Mouse (Mus musculus) thymus, postnatal 10 days (tissue): ENCODE results near the gene Lmntd2.

Experiments used
- DNase-seq, 2 experiments: peaks; one replicate each; pipeline ENCODE4 v3.0.0; 2021; ENCODE audit warnings: low spot score in 2 of 2

Lmntd2 gene

DNA sequence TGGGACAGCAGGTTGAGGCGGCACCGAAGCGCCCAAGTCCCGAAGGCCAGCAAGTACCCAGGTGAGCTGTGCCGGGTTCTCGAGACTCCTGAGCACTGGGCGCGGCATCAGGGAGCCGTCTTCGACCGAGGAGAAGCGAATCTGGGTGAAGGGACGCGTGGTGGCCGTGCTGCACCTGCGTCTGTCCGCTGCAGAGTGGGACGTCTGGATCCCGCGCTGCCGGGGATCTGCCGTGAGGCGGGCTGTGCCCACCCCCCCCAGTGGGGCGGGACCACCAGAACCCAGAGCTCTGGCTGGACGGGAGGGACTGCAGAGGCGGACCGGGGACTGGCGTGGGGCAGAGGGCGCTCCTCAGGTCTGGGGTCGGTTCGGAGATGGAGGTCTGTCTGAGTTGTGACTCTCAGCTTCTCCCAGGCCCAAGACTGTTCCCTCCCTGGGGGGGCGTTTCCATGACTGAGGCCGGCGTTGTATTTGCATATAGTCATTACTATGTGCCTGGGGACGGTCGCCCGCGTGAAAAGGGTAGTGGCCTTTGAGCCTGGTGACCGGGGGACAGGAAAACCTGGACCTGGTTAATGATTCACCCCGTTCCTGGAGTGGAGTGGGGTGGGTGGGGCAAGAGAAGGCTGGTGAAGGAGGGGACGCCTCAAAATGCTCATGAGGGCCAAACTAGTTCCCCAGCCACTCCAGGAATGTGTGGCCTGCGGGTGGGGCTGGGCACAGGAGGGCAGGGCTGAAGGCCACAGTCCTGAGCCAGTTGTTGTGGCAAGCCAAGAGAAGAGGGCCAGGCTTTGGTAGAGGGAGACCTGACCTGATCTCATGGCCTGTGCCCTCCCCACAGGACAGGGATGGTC, 2.2 kb upstream of the Lmntd2 start:
- DNase-seq: peak; percentile 39 to 55

DNA sequence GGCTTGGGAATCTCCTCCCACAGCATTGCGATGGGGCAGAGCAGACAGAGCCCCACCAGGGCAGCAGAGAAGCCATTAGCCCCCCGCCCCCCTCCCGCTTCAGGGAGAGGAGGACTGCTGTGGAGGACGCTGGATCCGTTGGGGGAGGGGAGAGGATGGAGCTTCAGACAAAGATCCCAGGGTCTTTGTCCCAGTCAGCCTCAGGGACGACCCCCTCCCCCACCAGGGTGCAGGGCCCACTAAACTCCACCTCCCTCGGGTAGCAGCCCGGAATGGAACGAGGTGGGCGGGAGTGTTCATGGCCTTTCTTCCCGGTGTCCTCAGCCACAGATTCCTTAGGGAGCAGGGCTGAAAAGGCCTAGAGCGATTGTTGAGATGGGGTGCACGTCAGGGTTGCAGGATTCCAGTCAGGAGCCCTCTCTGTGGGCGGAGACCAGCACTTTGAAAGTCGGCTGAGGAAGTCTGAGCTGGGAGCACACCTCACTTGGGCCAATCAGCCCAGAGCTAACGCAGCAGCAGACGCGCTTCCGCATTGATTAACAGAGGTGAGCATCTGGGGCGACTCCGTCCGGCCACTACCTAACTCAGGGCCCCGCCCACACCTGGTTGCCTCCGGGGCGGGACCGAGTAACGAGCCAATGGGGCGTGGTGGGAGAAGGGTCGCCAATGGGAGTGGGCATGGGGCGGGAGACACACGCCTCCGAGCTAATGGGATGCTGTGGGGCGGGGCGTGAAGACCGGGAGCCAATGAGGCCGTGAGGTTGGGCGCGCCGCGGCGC, 1.4 kb upstream of the Lmntd2 start, which contains the start of gene Rassf7:
TSS of gene Rassf7 (plus strand) at position 760 of the 779 bp plus-strand sequence.
- DNase-seq: peak; percentile 94 to 96

DNA sequence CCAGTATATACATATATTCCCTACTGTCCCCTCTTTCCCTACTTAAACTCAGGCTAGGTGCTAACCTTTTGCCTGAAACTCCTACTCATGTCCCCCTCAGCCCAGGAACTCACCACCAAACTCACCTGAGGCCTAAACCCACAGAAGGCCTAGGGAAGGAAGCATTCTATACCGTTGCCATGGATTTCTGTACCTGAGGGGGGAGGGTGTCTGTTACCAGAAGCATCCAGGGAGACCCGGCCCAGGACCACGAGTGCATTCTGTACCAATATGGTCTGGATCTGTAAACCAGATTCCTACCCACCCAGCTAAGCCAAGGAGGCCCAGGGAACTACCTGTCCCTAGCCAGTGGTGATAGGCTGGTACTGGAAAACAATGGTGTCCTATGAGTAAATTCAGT, 430 bp upstream of the Lmntd2 start:
- DNase-seq: no peak

DNA sequence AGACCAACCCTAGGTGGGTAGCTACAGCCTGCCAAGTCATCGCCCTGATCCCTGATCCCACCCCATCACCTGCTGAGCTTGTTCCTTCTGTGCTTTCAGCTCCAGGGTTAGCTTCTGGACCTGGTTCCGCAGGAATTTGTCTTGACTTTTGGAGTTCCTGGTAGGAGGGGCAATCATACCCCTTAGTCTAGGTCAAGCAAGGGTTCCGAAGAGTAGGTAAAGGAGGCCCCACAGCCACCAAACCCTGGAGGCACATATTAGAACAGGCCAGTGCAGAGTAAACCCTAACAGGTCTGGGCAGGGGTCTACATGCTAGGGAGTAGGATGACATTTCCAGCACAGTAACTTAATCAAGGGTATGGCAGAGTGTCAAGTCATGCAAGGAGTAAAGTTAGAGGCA, 747 bp downstream of the Lmntd2 start:
- DNase-seq: no peak

DNA sequence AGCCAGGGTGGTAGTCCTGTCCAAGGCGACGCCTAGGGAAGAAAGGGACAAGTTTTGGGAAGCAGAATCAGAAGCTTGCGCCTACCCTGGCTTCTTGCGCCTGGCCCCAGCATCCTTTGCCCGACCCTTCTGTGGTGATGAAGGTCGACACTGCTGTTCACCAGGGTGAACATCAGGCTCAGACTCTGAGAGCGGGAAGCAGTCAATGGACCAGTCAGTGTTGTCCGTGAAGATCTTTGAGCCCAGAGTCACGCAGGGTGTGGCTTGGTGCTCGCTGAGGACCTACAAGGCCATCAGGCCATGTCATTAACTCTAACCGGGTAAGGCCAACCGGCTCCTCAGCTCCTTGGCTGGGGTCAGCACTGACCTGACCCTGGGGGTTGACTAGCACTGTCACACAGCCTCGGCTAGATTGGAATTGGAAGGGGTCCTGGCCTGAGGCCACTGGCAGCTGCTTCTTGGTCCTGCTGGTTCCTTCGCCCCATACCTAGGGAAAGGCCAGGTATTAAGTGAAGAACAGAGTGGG, 3.2 kb downstream of the Lmntd2 start:
- DNase-seq: no peak

DNA sequence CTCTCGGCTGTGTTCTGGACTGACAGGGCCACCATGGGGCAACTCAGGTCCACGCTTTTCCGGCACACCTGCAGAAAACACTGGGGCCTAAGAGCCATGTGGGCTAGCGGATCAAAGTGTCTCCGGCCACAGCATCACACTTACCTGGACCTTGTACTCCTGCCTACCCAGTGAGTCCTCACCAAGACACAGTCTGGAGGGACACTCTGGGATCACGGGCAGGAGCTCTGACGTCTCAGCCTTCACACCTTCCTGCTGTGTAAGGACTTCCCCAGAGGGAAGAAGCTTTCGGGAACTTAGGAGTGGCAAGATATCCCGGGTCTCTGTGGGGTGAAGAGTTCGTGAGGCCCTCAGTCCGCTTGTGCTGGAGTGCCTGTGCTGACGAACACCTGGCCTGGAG, 3.7 kb downstream of the Lmntd2 start:
- DNase-seq: no peak

DNA sequence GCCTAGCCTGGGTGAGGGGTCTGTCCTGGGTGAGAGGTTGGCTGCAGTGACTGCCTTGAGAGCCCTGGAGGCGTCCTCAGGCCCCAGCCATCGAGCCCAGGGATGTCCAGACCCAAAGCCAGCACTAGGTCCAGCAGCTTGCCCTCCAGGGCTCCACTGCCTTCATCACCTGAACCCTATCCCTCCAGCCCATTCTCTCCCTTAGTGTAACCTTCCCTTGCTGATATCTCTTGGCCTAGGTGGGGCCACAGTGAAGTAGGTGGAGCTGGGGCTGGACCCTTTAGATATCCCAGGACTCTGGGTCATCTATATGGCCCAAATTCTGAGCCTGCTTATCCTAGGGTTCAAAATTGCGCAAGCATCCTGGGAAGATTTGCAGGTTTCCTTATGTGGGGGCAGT, 4.4 kb downstream of the Lmntd2 start:
- no peak for DNase-seq

DNA sequence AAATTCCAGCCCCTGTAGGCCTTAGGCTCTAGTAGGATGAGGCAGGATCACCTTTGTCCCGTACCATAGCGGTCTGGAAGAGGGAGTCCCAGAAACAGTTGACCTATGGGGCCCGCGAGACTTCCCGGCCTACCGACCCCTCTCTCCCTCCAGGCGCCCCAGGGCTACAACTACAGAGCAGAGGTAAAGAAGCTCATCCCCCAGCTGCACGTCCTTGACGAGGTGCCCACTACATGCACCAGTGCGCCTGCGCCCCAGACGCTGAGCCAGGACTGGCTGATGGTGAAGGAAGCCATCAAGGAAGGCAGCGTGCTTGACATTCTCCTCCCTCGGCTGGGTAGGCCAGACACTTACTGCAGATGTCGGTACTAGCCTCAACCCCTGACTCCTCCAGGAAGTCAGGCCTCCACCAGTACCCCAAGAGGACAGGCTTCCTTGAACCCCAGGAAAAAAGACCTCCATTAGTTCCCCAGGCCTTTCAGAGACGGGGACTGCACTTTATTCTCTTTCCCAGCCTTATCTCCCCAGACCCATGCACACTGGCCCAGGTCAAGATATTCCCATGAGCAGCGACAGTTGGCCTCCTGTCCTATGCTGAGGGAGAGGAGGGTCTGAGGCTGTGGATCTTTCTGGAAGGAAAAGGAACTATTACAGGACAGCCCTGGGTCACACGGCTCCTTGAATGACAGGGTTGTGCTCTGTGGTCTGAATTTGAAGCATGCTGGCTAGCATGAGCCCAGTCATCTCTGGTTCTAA, 7.5 kb downstream of the Lmntd2 start:
- no peak for DNase-seq

DNA sequence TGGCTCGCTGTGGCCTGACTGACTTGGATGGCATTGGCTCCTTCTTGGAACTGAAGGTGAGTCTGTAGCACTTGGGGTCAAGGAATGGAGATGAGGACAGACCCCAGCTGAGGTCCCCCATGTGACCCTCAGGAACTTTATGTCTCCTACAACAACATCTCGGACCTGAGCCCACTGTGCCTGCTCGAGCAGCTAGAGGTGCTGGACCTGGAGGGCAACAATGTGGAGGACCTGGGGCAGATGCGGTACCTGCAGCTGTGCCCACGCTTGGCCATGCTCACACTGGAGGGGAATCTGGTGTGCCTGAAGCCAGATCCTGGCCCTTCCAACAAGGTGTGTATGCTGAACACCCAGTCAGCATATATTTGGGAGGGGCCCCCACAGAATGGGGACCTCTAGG, 8.4 kb downstream of the Lmntd2 start:
- DNase-seq: no peak

DNA sequence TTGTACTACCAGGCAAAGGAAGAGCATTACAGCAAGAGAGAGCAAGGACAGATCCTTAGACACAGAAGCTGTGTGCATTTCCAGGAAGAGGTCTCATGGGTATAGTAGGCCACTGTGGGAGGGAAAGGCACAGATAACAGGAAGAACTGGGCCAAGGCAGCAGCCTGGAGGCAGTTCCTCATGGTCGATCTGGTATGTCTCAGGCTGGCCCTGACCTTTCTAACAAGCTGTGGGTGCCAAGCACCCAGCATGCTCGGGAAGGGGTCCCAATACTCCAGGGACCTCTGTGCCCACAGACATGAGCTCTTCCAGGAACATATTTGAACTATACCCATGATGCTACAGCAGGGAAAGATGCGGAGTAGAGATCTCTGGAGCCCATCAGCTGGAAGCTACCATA, 9.3 kb downstream of the Lmntd2 start:
- DNase-seq: no peak

DNA sequence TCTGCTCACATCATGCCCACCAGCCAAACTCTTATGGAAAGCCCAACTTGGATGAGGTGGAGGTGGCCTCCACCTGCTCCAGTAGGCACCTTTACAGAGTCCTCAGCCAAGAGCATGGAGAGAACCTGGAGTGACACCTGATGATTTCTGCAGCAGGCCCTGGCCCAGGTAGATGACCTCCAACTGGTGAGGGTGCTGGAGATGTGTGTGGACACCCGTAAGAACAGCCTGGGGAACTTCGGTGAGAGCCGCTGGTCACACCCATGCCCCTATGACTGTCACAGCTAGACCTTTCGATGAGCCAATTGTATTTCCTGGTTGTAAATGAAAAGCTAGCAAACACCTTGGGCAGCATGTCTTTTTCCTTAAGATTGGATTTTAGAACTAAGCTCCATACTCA, 15.8 kb downstream of the Lmntd2 start:
- no peak for DNase-seq

DNA sequence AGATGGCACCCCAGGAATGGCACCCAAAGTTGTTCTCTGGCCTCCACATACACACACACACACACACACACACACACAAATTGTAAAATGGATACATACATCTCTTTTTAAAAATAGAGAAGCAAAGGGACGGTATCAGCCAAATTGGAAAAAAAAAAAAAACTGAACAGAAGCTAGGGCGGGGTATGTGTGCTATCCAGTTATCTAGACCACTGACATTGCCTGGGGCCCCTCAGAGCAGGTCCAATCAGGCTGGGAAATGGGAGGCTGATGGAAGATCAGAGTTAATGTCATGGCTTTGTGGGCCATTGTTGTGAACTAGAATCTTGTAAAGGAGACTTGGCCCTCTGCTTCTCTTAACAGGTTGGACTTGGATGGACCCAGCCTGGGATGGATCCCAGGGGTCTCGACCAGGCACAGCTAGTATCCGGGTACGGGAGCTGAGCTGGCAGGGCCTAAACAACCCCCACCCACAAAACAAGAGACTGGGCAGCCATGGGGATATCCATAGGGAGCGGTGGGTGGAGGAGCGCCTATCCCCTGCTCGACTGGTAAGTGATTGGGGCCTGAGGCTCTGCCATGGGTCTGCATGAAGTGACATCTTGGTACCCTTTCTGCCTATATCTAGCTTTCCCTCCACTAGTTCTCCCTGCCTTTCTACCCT, 17.1 kb downstream of the Lmntd2 start:
- no peak for DNase-seq

DNA sequence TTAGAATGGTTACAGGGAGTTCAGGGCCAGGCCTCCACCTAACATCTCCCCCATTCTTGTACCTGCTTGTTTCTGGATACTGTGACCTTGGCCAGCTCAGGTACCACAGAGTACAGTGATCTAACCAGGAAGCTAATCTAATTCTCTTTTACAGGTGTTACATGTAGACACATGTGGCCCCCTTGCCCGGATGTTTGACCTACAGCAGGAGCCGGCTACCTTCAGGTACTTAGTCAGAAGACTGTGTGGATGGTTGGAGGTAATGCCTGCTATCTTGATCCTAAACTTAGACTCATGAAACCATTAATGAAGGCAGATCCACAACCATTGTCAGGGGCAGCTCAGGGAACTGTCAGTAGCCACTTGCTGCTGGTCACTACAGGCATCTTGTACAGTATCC, 18.1 kb downstream of the Lmntd2 start:
- DNase-seq: no peak

DNA sequence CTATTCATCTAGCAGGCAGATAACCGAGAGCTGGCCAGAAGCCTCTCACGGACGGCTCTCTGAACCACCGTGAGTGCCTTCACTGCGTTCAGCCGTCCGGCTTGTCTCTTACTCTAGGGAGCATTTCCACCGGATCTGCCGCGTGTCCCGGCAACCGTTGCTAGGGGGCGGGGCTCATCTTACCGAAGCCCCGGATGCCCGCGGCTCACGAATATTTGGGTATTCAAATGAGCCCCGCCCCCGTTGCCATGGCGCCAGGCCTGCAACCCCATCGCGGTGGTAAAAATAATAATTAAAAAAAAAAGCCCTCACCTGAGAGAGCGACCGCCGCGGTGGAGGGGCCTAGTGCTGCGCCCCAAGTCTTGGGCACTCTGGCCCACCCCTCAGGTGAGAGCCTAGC, 19.1 kb downstream of the Lmntd2 start:
- DNase-seq: peak; percentile 90 to 92

DNA sequence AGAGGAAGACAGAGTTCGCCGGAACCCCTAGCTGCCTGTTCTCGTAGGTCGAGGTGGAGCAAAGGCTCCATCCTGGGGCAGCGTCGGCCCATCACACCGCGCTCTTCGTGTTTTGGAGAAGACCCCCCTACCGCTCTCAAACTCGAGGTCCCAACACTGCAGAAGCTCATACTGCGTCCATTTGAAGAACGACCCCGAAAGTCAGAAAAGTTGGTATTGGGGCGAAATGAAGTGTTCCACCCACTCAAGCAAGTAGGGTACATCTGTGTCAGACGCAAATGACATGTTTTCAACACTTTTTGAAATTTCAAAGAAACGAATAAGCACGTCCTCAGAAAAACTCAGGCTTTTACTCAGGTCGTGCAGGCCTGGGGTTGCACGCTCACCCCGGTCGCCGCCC, 19.5 kb downstream of the Lmntd2 start:
- DNase-seq: no peak

DNA sequence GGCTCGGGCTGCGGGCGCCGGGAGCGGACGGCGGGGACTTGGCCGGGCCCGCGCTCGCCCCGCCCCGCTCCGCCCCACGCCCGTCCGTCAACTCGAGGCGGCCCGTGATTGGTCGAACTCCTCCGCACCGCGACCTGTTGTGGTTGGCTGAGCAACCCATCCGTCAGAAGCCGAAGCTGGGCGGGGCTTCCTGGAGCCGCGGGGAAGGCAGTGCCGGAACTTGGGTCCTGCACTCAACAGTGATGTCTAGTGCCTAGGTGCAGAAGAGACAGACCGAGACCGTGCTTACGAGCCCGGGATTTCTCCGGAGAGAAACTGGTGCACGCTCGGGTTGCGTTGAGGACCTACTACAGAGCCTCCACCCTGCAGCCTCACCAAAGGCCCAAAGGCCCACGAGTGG, 19.9 kb downstream of the Lmntd2 start, which contains the start of the genes Hras and Lrrc56:
TSS of gene Hras (minus strand) at position 58 of the 400 bp plus-strand sequence.
TSS of gene Lrrc56 (plus strand) at position 210 of the 400 bp plus-strand sequence.
- peak; percentile 97 to 98 for DNase-seq

DNA sequence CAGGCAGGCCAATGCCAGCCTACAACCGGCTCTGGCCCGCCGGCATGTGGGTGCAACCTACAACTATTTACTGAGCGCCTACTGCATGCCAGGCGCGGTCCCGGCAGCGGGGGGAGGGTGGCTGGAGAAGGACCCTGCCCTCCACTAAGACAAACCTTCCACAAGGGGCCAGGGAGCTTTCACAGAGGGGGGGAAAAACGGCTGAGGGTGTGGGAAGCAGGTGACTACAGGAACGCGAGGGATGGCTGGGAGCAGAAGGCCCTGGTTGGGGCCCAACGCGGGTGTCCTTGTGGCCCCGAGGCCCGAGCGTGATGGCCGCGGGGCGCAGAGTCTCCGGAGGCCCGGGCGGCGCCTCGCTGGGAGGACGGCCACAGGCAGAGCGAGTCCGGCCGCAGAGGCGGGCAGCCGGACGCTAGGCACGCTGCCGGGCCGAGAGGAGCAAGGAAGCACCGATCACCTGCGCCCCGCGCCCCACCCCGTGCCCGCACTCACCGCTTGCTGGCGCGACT, 20.5 kb downstream of the Lmntd2 start:
- DNase-seq: peak in 1 of 2 experiments; percentile 37

DNA sequence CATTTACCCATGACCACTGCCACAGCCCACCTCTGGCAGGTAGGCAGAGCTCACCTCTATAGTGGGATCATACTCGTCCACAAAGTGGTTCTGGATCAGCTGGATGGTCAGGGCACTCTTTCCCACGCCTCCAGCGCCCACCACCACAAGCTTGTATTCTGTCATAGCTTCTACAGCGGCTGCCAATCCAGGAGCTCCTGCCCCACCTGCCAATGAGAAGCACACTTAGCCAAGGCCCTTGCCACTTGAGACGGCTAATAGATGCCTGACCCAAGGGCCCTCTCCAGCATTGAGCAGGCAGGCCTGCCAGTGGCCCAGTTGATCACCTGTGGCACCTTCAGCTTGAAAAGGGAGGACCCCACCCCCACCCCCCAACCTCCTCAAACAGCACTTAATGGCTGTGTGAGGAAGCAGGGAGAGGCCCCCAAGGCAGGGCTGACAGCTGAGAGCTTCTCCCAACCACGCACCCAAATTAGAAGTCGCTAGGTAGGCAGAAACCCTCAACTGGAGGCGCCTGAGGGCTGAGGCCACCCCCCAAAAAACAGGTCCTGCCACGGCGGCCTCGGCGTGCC, 21.0 kb downstream of the Lmntd2 start:
- DNase-seq: no peak

DNA sequence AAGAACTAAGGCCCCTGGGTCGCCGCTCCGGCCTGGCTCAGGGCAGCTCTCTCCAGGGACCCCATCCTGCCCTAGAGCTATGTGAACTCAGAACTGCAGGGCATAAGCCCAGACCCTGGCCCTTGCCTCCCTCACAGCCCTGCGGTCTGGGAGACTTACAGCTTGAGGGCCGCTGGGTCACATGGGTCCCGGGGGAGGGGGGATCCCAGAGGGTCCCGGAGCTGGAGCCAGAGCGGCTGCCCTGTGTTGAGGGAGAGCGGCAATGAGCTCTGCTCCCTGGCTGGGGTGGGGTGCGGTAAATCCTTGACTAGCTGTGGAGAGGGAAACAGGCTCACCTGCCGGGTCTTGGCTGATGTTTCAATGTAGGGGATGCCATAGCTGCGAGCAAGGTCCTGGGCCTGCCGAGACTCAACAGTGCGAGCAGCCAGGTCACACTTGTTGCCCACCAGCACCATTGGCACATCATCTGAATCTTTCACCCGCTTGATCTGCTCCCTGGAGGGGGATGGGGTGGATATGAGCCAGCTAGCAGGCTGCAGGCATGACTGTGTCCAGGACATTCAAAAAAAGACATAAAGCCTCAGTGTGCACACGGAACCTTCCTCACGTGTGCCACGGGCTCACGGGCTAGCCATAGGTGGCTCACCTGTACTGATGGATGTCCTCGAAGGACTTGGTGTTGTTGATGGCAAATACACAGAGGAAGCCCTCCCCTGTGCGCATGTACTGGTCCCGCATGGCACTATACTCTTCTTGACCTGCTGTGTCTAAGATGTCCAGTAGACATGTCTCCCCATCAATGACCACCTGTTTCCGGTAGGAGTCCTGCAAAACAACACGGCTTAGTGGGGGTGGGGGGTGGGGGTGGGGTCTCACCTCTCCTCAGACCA, 21.8 kb downstream of the Lmntd2 start:
- no peak for DNase-seq

DNA sequence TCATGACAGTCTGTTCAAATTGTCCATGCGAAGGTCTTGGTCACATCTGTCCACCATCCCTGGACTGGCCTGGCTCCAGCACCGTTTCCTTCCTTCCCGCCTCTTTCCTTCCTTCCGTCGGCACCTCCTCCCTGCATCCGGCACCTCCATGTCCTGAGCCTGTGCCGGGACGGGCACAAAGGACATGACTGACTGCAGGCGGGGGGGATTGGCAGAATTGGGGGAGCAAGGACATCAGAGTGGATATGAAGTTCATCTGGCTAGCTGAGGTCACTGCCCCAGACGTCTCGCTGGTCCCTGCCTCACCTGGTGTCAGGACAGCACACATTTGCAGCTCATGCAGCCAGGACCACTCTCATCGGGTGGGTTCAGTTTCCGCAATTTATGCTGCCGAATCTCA, 22.8 kb downstream of the Lmntd2 start:
- no peak for DNase-seq
